Mouse (Mus musculus): ENCODE measurements at regions not wholly inside any gene's neighbourhood (a gene's known extent, or its start where the extent isn't known, plus 50 kb on each side); places are given as distances from the start of the nearest gene placed in this dataset.

DNA sequence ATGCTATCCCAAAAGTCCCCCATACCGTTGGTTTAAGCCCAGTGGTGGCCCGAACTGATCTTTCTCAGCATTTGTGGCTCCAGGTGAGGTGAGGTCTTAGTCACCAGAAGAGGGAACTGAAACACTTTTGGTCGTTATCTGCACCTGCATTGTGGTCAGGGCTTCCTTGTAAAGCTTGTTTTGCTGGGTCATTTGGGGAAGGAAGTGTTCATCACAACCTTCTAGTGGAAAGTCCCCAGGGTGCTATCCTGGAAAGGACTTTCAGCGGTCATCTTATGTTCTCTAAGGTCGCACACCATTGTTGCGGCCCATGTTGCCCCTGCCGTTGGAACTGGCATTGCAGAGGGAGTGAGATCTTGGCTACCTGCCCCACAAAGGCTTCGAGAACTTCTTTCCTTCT lies 651.5 kb upstream of the Pcdh9 start:
- no peak for DNase-seq

DNA sequence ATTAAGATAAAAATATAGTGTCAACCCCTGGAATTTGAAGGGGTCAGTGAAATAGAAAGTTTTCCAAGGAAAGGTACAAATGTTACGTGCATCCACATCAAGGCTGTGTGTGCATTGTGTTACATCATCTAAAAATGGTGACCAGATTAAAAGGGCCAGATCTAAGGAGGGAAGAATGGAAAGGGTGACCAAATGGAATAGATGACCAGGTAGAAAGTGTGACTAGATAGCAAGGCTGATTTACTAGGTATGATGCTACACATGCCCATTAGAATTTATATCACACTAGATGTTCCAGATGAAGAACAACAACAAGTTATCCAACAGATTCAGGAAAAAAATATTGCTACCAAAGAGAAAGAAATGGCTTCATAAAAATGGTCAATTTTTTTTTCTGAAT lies 635.2 kb upstream of the Pcdh9 start:
- DNase-seq, result no peak

- no peak for DNase-seq
These were observed 634.8 kb upstream of the Pcdh9 start for GRCm38 (mm10) chr14:94525238-94525637.

DNA sequence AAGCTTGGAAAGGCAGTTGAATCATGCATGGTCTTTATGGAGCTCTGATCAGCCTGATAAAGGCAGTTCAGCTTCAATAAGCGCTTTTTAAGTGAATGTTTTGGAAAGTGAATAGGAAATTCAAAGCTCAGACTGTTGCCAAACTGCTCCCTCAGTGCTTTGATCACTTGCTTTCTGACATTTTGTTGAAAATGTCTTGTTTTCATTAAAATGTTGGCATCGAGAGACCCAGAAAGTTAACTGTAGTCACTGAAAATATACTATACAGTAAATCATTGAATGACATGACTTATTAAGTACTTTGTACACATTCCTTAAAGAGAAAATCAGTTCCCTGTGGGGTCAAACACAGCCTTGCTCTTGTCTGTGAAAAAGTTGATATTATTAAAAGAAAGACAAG lies 631.5 kb upstream of the Pcdh9 start:
- no peak for DNase-seq

DNA sequence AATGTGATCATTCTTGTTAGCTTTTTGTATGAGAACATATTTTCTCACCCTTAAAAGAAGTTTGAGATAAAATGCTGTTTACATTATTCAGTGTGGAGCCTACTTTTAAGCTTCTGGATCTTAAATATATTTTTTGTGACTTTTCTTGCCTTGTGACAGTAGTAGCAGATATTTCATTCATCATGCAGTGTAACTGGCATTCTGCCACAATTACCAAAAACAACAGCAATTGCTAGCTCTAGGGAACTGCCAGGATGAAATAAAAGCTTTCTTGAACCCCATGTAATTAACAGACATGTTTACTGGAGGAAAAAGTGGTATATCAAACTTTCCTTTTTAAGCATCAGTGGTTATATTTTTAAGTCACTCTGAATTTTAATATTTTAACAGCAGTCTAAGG lies 600.9 kb upstream of the Pcdh9 start:
- DNase-seq, result no peak

GRCm38 (mm10) chr14:94475887-94476286 lies 585.4 kb upstream of the Pcdh9 start:
- DNase-seq, result peak; percentile 84 to 85

GRCm38 (mm10) chr14:94473181-94473580 lies 582.7 kb upstream of the Pcdh9 start:
- DNase-seq, result peak; percentile 29 to 50

DNA sequence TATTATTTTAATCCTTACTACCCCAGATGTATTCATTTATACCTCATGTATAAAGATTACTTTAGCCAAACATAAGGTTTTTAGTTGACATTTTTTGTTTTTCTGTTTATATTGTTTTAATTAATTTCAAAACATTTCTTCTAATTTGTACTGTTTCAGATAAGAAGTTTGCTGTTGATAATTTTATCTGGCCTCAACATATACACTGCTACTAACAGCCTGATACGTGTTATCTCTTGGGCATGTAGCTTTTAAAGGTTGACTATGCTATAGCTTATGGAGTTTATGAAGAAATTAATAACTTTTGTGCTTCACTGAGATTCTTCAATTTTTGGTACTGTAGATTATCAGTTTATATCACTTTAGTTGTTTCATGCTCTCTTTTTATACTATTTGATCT lies 555.5 kb upstream of the Pcdh9 start:
- DNase-seq, result no peak

DNA sequence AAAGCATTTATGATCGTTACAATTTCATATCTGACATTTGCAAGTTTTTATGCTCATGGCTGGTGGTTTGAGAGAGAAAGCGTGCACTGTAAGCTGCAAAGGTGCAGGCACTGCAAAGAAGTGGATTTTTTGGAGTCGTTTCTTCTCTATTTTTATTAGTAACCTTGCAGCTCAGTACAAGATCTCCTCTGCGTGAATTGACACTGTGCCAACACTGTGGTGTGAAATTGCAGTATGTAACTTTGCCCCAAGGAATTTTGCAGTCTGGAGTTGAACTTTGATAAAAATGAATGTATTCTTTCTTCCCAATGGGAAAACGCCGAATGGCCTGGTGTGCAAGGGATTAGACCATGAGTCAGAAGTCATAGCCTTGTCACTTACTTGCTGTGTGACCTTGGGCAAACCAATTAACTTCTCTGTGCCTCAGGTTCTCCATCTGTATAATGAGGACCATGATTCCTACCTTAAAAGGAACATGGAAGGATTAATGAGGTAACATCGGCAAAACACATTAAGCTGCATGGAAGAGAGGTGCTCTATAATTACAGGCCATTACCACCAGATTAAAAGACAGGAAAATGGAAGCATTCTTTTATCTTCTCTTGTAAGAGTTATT lies 543.0 kb upstream of the Pcdh9 start:
- DNase-seq, result peak in 1 of 2 experiments; percentile 14

DNA sequence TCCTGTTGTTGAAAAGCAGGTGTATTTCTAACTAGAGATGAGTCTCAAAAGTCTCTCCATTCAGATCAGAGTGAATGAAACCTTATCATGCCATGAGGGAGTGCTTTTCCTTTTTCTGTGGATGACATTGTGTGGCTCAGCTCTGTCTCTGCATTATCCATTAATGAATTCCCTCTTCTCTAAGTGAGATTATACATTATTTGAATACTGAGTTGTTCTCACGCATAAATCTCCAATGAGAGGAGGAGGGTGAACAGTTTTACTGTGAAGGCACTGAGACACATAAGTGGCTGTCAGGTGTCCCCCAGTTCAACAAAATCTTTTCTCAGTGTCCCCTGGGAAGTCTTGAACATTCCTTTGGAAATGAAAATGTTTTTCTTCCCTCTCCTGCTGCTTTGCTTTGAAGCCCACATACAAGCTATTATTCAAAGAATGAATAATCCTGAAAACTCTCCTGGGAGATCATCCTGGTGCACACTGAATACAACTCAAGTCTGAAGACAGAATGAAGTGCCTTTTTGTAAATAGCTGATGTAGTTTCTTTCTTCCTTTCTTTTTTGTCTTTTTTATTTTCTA lies 537.2 kb upstream of the Pcdh9 start:
- DNase-seq, result no peak

Measured in cerebellum, postnatal 14 days (tissue).